Mouse (Mus musculus) neural tube, embryonic 11.5 days (tissue): ENCODE results near the gene Hexb. TPM values are rescaled to one million over a fixed set of nuclear protein-coding genes. Genes with fewer than 3 reads are reported as not detected.

Source experiments
- ATAC-seq: fragments of 200-750 bp; cut with Nextera tagmentation; 2 replicates; pipeline ENCODE4 v1.8.0; 2017; ENCODE audit warnings: moderate number of reproducible peaks, mild to moderate bottlenecking, moderate TSS enrichment, moderate library complexity; ENCODE audit not compliant: insufficient read depth, low FRiP score, low TSS enrichment
- DNase-seq: peaks from one replicate; pipeline ENCODE4 v3.0.0-alpha.2; 2015; ENCODE audit warnings: low spot score
- H3K27ac ChIP-seq: fragments of 300-500 bp; sonication (generic); 2 replicates; pipeline ENCODE4 v1.5.1; 2014; ENCODE audit warnings: low read depth, mild to moderate bottlenecking, low read length
- H3K27me3 ChIP-seq: fragments of 300-500 bp; sonication (generic); 2 replicates; pipeline ENCODE4 v1.6.1; 2014; ENCODE audit warnings: mild to moderate bottlenecking, low read length, mixed read lengths; ENCODE audit not compliant: control insufficient read depth, insufficient read depth
- H3K36me3 ChIP-seq: fragments of 300-500 bp; sonication (generic); 2 replicates; pipeline ENCODE4 v1.6.1; 2014; ENCODE audit warnings: mild to moderate bottlenecking, low read length, moderate library complexity, mixed read lengths; ENCODE audit not compliant: control insufficient read depth, insufficient read depth
- H3K4me1 ChIP-seq: fragments of 300-500 bp; sonication (generic); 2 replicates; pipeline ENCODE4 v1.6.1; 2014; ENCODE audit warnings: low read length, mixed read lengths; ENCODE audit not compliant: control insufficient read depth, insufficient read depth
- H3K4me2 ChIP-seq: fragments of 300-500 bp; sonication (generic); 2 replicates; pipeline ENCODE4 v1.6.1; 2014; ENCODE audit warnings: low read depth, mild to moderate bottlenecking, moderate library complexity
- H3K4me3 ChIP-seq: fragments of 300-500 bp; sonication (generic); 2 replicates; pipeline ENCODE4 v1.5.1; 2014; ENCODE audit warnings: low read depth, low read length
- H3K9ac ChIP-seq: fragments of 300-500 bp; sonication (generic); 2 replicates; pipeline ENCODE4 v1.6.1; 2014; ENCODE audit warnings: mild to moderate bottlenecking, low read length
- H3K9me3 ChIP-seq: fragments of 300-500 bp; sonication (generic); 2 replicates; pipeline ENCODE4 v1.6.1; 2016; ENCODE audit warnings: low read length; ENCODE audit not compliant: control insufficient read depth
- WGBS: fragments of 180-500 bp; shearing (Covaris S2); extraction: QIAGEN DNeasy Blood & Tissue Kit; methylation state at CpG from one replicate; pipeline ENCODE4 v1.1.7; 2014; 5-methylcytosine and 5-hydroxymethylcytosine counted together
- polyA plus RNA-seq: library from polyadenylated mRNA; unstranded; fragments of >200 nt; fragmentation: Nextera tagmentation; extraction: Ambion mirVana; gene quantifications from 2 replicates; pipeline ENCODE4 v1.2.1, GENCODE M21; 2014

Gene Hexb
- polyA plus RNA-seq, 1 experiment from 2014 or later: 25.3 TPM

DNA sequence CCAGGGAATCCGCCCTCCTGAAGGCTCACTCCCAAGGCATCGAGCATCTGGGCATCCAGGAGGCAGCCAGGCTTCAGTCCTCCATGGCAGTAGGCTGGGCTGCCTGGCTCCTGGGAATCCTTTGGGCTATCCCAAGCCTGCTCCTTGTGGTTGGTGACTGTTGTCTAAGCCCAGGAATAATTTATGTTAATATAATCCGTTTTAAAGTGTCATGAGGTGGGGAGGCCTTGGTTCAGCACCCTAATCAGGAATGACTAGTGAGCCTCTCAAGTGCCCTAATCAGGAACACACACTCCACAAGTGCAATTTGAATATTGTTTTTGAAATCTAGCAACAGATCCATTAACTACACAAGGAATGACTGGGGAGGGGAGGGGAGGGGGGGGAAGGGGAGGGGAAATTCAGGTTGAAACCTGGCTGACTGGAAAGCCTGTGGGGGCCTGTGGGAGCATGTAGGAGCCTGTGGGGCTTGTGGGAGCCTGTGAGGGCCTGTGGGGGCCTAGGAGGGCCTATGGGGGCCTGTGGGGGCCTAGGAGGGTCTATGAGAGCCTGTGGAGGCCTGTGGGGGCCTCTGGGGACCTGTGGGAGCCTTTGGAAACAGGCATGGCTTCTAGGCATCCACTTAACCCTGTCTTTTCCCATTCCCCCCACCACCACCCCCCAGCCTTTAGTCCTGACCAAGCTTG is 16.6 kb upstream of the Hexb start:
- Histone ChIP-seq H3K9me3 (no peaks in the 10 kb centered on the region), H3K4me2 (no peak overlapping the region), H3K27ac (no peak overlapping the region), H3K36me3 (no peaks in the 10 kb centered on the region), H3K4me3 (no peak overlapping the region), H3K27me3 (no peaks in the 10 kb centered on the region), H3K4me1 (no peaks in the 10 kb centered on the region), H3K9ac (no peak overlapping the region)
- no peak for DNase-seq
- no peak for ATAC-seq
- WGBS: 60% methylated on average over 3 of the region's 3 CpGs

DNA sequence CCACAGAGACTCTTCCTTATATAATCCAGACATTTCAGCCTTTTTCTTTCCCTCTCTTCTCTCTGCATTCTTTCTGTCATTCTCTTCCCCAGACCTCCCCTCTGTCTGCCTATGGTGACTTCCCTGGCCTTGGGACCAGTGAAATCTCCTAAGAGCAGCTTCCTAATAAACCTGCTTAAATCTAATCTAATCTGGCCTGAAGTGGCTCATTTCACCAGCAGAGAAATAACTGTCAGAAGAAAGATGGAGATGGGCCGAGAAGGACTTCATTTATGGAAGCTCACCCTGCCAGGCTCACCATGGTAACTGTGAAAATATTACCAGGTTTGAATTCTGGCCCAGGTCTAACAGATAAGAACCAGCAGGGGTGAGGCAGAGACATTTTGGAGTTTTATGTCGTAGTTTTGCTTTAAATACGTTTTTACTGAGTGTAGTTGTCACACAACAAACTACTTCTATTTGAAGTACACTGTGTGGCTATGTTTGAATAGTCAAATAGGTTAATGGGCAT is 10.4 kb upstream of the Hexb start:
- Histone ChIP-seq H3K9me3 (no peaks in the 10 kb centered on the region), H3K4me1 (no peaks in the 10 kb centered on the region), H3K4me3 (no peak overlapping the region), H3K9ac (no peak overlapping the region), H3K4me2 (no peak overlapping the region), H3K36me3 (no peaks in the 10 kb centered on the region), H3K27ac (no peak overlapping the region), H3K27me3 (no peaks in the 10 kb centered on the region)
- WGBS: 77% methylated on average over 3 of the region's 3 CpGs
- DNase-seq (no peak), ATAC-seq (no peak)

DNA sequence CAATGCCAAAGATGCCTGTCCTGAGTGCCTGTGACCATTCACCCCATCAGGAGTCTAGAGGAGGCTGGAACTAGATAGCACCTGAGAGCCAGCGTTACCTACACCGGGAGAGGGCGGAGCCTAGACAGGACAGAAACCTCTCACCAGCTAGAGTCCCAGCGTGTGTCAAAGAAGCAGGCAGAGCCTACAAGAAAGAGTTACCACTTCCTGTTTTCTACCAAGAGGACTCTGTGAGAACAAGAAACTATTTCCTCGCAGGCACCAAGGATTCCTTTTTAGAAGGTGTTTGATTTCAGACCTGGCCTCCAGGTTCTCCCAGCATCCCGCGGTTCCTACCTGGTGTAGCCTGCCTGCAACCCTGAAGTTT is 9.9 kb upstream of the Hexb start:
- Histone ChIP-seq H3K4me3 (no peak overlapping the region), H3K9me3 (no peaks in the 10 kb centered on the region), H3K36me3 (no peaks in the 10 kb centered on the region), H3K4me1 (no peaks in the 10 kb centered on the region), H3K27ac (no peak overlapping the region), H3K27me3 (no peaks in the 10 kb centered on the region), H3K4me2 (no peak overlapping the region), H3K9ac (no peak overlapping the region)
- DNase-seq (no peak), ATAC-seq (no peak)
- WGBS: 56% methylated on average over 7 of the region's 7 CpGs

DNA sequence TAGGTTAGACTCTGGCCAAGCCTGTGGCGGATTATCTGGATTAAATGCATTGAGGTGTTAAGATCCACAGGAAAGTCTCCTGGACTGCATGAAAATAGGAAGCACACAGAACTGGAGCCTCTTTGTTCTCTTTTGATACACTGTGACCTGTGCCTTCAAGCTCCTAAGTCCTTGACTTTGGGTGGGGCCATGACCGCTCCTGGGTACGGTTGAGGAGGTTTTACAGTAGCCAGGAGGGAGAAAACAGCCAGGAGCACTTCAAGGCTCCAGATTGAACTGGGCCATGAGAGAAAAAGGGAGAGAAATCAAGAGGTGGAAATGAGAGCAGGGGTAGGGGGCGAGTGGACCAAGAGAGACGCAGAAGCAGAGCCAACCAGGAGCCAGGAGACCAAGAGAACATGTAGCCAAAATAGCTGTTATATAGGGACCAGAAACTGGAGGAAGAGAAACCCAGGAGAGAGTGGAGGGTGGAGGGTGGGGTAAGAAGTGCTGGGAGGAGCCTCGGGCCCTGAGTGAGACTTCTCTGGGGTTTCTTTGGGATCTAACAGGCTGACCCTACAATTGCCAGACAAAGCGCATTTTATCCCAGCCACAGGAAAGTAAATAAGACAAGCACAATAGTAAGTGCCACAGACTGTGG is 9.4 kb upstream of the Hexb start:
- Histone ChIP-seq H3K4me1 (no peaks in the 10 kb centered on the region), H3K27ac (no peak overlapping the region), H3K27me3 (no peaks in the 10 kb centered on the region), H3K36me3 (no peaks in the 10 kb centered on the region), H3K4me2 (no peak overlapping the region), H3K4me3 (no peak overlapping the region), H3K9me3 (no peaks in the 10 kb centered on the region), H3K9ac (no peak overlapping the region)
- no peak for ATAC-seq
- 83% methylated on average over 7 of the region's 7 CpGs for WGBS
- DNase-seq: no peak

DNA sequence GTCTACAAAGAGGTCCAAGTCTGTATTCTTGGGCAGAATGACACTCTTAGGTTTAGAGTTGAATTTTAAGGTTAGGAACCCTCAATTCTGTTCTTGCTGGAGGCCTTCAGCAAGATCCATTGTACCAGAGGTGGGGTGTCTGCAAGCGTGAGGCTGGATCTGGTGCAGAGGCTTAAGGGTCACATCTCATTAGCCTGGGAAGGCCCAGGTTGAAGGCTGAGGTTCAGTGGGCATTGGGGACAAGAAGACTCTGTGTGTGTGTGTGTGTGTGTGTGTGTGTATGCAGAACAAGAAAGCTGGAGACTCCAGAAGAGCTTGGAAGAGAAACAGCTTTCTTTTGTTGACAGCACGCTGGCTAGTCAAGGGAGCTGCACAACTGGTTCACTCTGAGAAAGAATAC is 7.9 kb upstream of the Hexb start:
- Histone ChIP-seq H3K4me3 (no peak overlapping the region), H3K4me2 (no peak overlapping the region), H3K27me3 (no peaks in the 10 kb centered on the region), H3K4me1 (no peaks in the 10 kb centered on the region), H3K27ac (no peak overlapping the region), H3K36me3 (no peaks in the 10 kb centered on the region), H3K9ac (no peak overlapping the region), H3K9me3 (no peaks in the 10 kb centered on the region)
- 91% methylated on average over 2 of the region's 2 CpGs for WGBS
- no peak for DNase-seq
- ATAC-seq: no peak

DNA sequence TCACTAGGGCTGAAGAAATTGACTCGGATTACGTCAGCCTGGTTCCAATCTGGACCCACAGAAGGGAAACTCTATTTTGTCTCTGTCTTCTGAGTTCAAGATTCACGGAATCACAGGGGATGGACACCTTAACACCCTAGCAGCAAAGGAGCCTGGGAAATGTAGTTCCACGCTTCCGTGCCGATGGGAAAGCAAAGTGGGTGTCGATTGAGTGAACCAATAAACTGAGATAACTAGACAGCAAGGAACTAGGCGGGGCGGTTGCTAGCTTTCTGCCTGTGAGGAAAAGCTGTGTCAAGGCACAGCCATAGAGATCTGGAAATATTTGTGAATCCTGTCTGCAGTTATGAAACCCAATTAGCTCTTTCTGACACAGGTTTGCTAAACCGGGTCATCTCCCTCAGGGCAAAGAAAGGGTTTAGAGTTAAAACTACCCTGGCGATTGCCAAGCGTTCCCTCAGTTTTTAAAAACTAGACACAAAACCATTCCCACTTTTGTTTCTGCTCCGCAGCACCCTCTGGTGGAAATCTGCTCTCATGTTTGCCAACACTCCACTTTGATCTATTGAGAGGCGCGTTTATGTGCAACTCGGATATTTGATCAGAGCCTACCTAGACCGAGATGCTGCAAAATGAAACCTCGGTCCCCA is 7.0 kb upstream of the Hexb start:
- Histone ChIP-seq H3K27me3 (no peaks in the 10 kb centered on the region), H3K9ac (0 out of 2 replicates have a peak overlapping the region, but pooled peaks have one; percentile 14), H3K9me3 (no peaks in the 10 kb centered on the region), H3K4me3 (peak overlapping the region; percentile 26), H3K27ac (no peak overlapping the region; the same call in 1 of the 2 replicates), H3K4me2 (peak overlapping the region; percentile 61), H3K36me3 (no peaks in the 10 kb centered on the region), H3K4me1 (no peaks in the 10 kb centered on the region)
- ATAC-seq: 0 out of 2 replicates have a peak, but pooled peaks have one; percentile 38
- WGBS: 16% methylated on average over 18 of the region's 18 CpGs
- peak; percentile 75 for DNase-seq

DNA sequence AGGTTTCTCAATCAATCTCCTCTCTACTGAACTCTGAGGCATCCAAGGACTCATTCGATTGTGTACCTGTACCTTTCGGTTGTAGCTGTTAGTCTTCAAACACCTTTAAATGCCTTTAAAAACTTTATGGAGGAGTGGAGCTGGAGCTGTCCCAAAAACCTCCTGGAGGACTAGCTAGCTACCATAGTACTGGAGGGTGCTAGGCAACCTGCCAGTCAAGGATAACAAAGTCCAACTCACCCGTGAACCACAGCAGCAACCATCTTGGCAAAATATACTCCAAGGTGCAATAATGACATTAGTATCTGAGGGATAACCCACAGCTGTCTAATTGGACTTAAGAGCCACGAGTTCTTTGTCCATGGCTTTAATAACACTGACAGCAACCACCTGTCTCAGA is 3.7 kb upstream of the Hexb start:
- no peak overlapping the region for H3K27ac ChIP-seq
- WGBS: 81% methylated on average over 4 of the region's 4 CpGs
- no peak overlapping the region for H3K4me2 ChIP-seq
- H3K9ac ChIP-seq: no peak overlapping the region
- no peaks in the 10 kb centered on the region for H3K27me3 ChIP-seq
- no peak overlapping the region for H3K4me3 ChIP-seq
- no peak for ATAC-seq
- DNase-seq: no peak
- H3K4me1 ChIP-seq: no peaks in the 10 kb centered on the region
- no peaks in the 10 kb centered on the region for H3K9me3 ChIP-seq
- H3K36me3 ChIP-seq: no peaks in the 10 kb centered on the region

DNA sequence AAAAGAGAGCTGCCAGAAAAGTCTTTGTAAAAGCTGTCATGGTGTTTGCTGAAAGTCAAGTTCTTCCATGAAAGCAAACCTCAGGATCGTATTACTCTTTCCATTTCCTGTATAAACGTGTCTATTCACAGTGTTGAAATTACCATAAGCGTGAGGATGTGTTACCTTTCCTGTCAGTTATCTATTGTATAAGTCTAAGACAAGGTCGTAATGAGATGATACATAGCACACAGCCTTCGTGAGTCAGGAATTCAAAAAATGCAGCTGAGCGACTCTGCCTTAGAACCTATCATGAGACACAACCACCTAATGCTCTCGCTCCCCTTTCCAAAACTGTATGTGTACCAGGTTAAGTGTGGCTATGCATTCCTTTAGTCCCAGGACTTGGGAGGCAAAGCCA is 2.9 kb upstream of the Hexb start:
- DNase-seq: no peak
- ATAC-seq: no peak
- H3K9ac ChIP-seq: no peak overlapping the region
- WGBS: 73% methylated on average over 7 of the region's 7 CpGs
- no peaks in the 10 kb centered on the region for H3K36me3 ChIP-seq
- no peak overlapping the region for H3K27ac ChIP-seq
- no peaks in the 10 kb centered on the region for H3K9me3 ChIP-seq
- H3K4me2 ChIP-seq: no peak overlapping the region
- no peak overlapping the region for H3K4me3 ChIP-seq
- no peaks in the 10 kb centered on the region for H3K27me3 ChIP-seq
- no peaks in the 10 kb centered on the region for H3K4me1 ChIP-seq
